Mouse (Mus musculus) macrophage (primary cell): ENCODE results near the gene Erc2. TPM values are rescaled to one million over a fixed set of nuclear protein-coding genes. Genes with fewer than 3 reads are reported as not detected.

ENCODE experiments used
- H3K27ac ChIP-seq: fragments of 350-480 bp; formaldehyde crosslinking; 2 replicates; pipeline ENCODE4 v1.9.0; 2021
- H3K36me3 ChIP-seq: fragments of 350-480 bp; formaldehyde crosslinking; 2 replicates; pipeline ENCODE4 v1.9.0; 2021; ENCODE audit errors: inconsistent target
- H3K4me3 ChIP-seq: fragments of 350-480 bp; formaldehyde crosslinking; 2 replicates; pipeline ENCODE4 v1.9.0; 2021; ENCODE audit errors: inconsistent target
- H3K79me2 ChIP-seq: fragments of 350-480 bp; formaldehyde crosslinking; 2 replicates; pipeline ENCODE4 v1.9.0; 2021; ENCODE audit errors: inconsistent target
- WGBS: methylation state at CpG from one replicate; pipeline ENCODE4 v1.1.7; 2026; ENCODE audit warnings: inconsistent platforms; ENCODE audit not compliant: missing documents; 5-methylcytosine and 5-hydroxymethylcytosine counted together
- polyA plus RNA-seq: library from polyadenylated mRNA; stranded (reverse); fragments of 250-400 nt; gene quantifications from 3 replicates; pipeline ENCODE4 v1.2.4, GENCODE M21; 2018; ENCODE audit warnings: inconsistent platforms

The Erc2 gene
- polyA plus RNA-seq, 1 experiment from 2014 or later = not detected

DNA sequence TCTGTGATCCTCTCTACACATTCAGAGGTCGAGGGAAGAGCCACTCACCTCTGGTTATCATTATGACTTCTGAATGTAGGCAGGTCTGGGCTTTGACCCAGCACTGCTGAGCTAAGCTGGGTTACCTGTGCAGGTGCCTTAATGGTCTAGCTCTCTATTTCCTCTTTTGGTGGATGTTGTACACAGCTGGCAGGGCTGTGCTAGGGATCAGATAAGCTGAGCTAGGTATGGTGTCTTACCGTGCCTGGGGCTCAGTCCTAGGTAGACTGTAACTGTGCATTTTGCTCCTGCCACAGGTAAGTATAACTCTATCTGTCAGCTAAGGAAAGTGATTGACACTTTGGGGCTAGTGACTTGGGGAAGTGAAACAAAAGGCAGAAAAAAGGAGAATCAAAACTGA lies 701.0 kb downstream of the Erc2 start:
- no peaks in the 10 kb centered on the region for H3K36me3 ChIP-seq
- no peak overlapping the region for H3K27ac ChIP-seq
- no peak overlapping the region for H3K4me3 ChIP-seq
- no peaks in the 10 kb centered on the region for H3K79me2 ChIP-seq
- WGBS = 54% methylated on average over 2 of the region's 2 CpGs

DNA sequence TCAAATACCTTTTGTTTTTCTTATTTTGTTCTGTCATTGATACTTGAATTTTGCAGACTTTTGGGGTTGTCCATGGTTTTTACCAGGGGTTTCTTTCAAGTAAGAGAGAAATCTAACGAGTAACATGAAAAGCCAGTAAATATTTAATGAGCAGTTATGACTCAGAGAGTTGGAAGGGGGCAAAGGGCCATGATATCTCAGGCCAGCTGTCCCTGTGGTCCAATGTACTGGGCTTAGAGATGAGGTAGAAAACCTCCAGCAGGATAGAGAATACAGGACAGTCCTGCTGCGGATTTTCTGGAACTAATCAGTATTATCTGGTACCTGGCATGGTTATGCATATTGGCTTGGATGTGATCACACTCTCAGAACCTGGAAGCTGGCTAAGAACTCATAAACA lies 701.5 kb downstream of the Erc2 start:
- Histone ChIP-seq H3K36me3 (no peaks in the 10 kb centered on the region), H3K4me3 (no peak overlapping the region), H3K79me2 (no peaks in the 10 kb centered on the region), H3K27ac (no peak overlapping the region)
- 82% methylated on average over 2 of the region's 2 CpGs for WGBS

DNA sequence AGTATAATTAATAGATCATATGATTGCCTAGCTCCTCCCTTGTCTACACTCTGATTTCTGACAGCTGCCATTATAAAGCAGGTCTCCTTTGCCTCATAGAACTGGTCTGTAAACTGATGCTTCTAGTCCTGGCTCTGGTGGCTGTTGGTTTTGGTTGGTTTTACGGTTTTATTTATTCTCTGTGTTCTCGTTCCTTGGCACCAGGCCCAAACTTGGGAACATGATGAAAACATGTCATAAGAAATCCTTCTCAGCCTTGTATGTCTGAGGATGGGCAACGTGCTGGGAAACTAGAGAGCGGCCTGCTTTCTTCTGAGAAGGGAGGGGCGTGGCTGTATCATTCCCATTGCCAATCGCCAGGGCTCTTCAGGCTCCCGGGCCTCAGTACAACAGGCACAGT lies 704.2 kb downstream of the Erc2 start:
- H3K4me3 ChIP-seq = no peak overlapping the region
- WGBS = 89% methylated on average over 7 of the region's 7 CpGs
- no peak overlapping the region for H3K27ac ChIP-seq
- H3K36me3 ChIP-seq = no peaks in the 10 kb centered on the region
- H3K79me2 ChIP-seq = no peaks in the 10 kb centered on the region

DNA sequence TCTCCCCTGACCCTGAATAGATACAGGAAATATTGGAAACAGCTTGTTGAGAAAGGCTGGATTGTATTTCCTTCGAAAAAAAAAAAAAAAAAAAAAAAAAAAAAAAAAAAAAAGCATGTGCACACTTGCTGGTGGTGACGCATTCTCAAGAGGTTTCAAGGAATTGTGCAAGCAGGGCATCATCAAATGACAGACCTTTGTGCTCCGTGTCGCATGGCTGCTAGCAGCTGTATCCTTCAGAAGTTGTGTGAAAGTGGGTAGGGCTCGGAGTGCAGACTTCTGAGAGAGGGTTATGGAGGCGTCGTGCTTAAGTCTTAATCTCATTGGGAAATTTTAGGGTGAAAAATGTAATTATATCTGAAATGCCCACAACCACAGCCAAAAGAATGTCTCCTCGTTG lies 706.3 kb downstream of the Erc2 start:
- Histone ChIP-seq H3K27ac (no peak overlapping the region), H3K36me3 (no peaks in the 10 kb centered on the region), H3K79me2 (no peaks in the 10 kb centered on the region), H3K4me3 (no peak overlapping the region)
- WGBS = 59% methylated on average over 4 of the region's 8 CpGs

DNA sequence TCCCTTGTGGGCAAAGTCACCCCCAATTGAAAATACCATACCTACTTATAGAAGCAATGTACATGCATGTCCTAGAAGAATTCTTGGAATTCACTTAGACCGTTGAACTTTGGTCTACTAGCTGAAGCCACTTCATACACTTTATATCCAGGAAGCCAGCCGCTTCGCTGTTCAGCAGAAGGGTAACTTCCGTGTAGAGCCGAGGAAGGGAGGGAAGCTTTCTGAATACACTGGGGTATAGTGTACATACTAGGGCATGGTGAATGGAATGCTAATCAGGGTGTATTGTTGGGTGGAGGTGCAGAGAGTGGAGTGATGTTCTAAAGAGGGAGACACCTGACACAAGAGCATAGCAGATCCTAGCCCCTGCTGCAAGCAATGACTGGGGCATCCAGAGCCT lies 708.9 kb downstream of the Erc2 start:
- Histone ChIP-seq H3K4me3 (no peak overlapping the region), H3K79me2 (no peaks in the 10 kb centered on the region), H3K36me3 (no peaks in the 10 kb centered on the region), H3K27ac (no peak overlapping the region)
- WGBS = 91% methylated on average over 5 of the region's 5 CpGs

DNA sequence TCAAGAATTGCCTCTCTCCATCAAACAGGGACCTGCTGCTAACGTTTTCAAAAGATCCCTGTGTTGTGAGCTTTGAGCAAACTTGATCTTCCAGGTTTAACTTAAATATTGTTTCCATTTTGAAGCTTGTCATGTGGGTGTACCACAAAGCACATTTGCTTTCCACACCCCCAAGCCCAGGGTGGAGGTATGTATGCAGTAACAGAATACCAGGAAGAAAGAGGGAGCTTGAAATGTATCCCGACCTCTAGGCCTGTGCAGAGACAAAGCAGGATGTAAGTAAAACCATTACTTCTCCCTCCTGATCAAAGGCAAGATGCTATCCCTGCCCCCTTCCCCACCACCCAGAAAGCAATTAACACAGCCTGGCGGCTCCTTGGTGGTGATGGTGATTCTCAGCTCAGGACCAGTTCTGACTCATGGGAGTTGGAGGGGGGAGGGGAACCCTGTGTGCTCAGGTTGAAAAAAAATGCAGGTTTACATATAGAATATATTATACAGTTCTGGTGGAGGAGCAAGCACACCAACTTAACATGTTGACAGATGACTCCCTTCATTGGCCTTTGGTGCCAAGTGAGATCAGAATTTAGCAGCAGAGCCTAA lies 710.2 kb downstream of the Erc2 start:
- no peaks in the 10 kb centered on the region for H3K36me3 ChIP-seq
- WGBS = 57% methylated on average over 3 of the region's 3 CpGs
- no peak overlapping the region for H3K4me3 ChIP-seq
- H3K79me2 ChIP-seq = no peaks in the 10 kb centered on the region
- H3K27ac ChIP-seq = no peak overlapping the region

DNA sequence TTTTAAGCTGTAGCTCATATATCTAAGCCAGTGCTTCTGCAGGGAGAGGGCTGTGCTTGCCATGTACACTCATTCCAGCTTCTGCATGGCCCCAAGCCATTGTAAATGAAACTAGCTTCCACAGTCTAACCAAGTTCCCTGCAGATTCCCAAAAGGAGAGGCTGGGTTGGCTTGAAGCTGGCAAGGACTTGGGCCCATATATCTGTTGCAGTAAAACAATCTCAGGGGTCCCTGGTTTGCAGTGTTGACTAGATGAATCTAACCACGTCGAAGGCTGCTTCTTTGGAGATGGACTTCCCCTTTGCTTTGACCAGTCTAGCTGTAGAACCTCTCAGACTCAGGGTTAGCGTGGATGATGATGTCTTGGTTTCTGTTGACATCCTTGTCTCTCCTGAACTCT lies 716.9 kb downstream of the Erc2 start:
- H3K4me3 ChIP-seq = no peak overlapping the region
- WGBS = 86% methylated on average over 3 of the region's 3 CpGs
- H3K79me2 ChIP-seq = no peaks in the 10 kb centered on the region

DNA sequence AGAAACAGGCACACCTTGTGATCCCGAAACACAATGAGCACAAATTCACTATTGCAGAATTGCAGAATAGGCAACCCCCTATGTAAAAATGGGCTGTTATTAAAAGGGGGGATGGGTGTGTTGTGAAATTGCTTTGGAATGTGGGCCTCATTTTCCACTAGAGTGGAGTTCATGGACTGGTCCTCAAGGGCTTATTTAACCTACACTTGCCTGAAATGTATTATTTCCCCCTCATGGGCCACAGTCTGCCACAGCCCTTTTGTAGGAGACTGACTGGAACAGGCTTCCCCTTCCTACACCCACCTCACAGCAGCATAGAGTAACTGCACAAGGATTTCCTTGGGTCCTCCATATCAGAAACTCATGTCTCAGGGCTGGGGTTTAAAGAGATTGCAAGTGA lies 726.9 kb downstream of the Erc2 start:
- no peaks in the 10 kb centered on the region for H3K36me3 ChIP-seq
- H3K27ac ChIP-seq = no peak overlapping the region
- H3K4me3 ChIP-seq = no peak overlapping the region
- 100% methylated on average over 1 of the region's 1 CpGs for WGBS
- H3K79me2 ChIP-seq = no peaks in the 10 kb centered on the region

More for the DNA sequence above, 716.9 kb downstream of the Erc2 start:
- Histone ChIP-seq H3K27ac (no peak overlapping the region), H3K36me3 (no peaks in the 10 kb centered on the region)

DNA sequence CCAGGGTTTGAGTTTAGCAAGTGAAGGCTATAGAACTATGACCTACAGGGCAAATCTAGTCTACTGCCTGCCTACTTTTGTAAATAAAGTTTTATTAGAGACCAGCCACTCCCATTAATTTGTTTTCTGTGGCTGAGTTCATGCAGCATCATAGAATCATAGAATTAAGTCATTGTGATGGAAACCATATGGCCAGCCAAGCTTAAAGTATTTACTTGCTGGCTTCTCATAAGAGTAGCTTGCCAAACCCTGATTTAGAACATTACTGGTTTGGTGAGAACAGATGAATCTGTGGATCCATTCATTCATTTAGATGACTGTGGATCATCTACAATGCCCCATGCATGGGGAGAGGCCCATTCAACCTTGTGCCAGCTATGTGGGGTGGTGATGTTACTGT lies 733.8 kb downstream of the Erc2 start:
- no peak overlapping the region for H3K4me3 ChIP-seq
- no peaks in the 10 kb centered on the region for H3K79me2 ChIP-seq
- H3K27ac ChIP-seq = no peak overlapping the region
- H3K36me3 ChIP-seq = no peaks in the 10 kb centered on the region

DNA sequence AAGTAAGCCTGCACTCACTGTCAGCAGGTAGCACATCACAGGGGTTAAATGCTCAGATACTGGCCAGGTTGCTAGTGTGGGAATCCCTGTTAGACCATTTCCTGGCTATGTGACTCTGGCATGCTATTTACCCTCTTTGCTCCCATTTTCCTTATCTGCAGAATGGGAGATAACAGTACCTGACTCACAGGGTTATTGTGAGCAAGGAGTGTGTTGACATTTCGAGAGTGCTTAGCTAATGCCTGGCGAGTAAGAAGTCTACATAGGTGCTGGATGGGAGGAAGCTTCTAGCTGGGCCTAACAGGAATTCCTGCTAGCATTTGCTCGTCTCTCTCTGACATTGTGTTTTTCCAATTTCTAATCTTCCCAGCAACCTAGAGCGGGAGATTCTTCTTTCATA lies 737.3 kb downstream of the Erc2 start:
- H3K4me3 ChIP-seq = no peak overlapping the region
- no peak overlapping the region for H3K27ac ChIP-seq
- no peaks in the 10 kb centered on the region for H3K79me2 ChIP-seq
- WGBS = 82% methylated on average over 4 of the region's 4 CpGs
- no peaks in the 10 kb centered on the region for H3K36me3 ChIP-seq

DNA sequence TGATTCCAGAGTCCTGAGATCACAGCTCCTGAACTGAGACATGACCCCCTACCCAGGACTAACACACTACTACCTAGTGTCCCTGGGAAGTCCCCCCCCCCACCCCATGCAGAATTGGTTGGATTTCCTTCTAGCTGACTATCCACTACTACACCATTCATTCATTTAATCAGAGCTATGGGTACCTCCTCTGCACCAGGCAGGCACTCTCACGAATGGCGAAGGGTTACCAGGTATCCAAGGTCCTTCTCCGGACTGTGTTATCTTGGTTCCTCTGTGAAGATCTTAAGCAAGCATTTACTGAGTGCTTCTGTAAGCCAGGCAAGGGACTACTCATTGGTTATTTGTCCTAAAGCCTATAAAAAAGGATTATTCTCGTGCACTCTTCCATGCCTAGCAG lies 737.8 kb downstream of the Erc2 start:
- 74% methylated on average over 4 of the region's 4 CpGs for WGBS
- no peaks in the 10 kb centered on the region for H3K79me2 ChIP-seq
- no peaks in the 10 kb centered on the region for H3K36me3 ChIP-seq

DNA sequence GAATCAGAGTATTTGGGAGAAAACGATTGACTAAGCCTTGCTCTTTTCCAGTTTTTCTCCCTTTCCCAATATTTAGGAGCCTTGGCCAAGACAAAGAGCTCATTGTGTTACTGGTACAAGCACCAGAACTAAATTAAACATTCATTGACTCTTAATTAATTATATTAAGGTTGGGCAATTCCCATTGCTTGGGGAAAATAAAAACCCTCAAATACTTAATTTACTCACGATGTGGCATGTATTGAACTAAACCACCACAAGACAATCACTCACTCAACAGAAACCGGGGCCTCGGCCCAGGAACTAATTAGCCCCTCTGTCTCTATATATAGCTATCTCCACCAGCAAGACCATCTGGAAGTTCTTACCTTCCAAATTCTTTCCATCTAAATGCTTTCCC lies 740.1 kb downstream of the Erc2 start:
- H3K4me3 ChIP-seq = no peak overlapping the region
- no peak overlapping the region for H3K27ac ChIP-seq
- no peaks in the 10 kb centered on the region for H3K79me2 ChIP-seq
- H3K36me3 ChIP-seq = no peaks in the 10 kb centered on the region
- 97% methylated on average over 4 of the region's 4 CpGs for WGBS

More for the DNA sequence above, 737.8 kb downstream of the Erc2 start:
- H3K27ac ChIP-seq = no peak overlapping the region
- H3K4me3 ChIP-seq = no peak overlapping the region

DNA sequence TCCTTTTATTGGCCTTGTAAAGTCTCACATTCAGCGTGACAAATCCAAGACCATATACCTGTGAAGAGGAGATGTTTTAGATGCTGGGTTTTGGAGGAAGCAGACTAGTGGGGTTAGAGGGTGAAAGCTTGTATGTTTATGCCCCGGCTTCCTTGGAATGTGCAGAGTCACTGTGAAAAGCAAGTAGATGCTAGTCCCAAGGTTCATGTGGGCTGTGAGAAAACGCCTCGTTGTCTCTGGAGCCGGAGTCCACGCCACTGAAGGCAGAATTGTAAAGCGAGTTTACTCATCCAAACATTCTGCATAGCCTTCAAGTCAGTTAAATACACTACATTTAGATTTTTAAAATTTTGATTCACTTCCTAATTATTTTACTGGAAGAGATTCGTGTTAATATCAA lies 748.5 kb downstream of the Erc2 start:
- Histone ChIP-seq H3K79me2 (no peaks in the 10 kb centered on the region), H3K27ac (no peak overlapping the region), H3K4me3 (no peak overlapping the region), H3K36me3 (no peaks in the 10 kb centered on the region)
- WGBS = 36% methylated on average over 8 of the region's 8 CpGs

DNA sequence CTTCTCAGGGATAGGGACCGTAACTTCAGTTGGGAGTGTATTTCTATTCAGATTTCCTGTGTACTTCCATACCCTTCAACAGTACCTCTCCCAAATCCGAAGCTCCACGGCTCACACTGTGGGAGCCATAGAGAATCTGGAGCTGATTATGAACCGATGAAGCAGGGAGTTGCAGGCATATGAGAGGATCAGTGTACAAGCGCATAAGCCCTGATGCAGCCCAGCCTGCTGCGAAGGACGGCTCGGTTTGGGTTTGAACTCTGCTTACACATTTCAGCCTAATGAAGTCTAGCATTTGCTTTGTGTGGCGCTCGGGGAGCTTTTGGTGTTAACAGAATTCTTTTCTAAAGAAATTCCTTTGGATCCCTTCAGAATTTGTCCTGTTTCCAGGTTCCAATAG lies 749.4 kb downstream of the Erc2 start:
- no peaks in the 10 kb centered on the region for H3K36me3 ChIP-seq
- H3K4me3 ChIP-seq = no peak overlapping the region
- H3K27ac ChIP-seq = no peak overlapping the region
- 90% methylated on average over 10 of the region's 10 CpGs for WGBS
- H3K79me2 ChIP-seq = no peaks in the 10 kb centered on the region

DNA sequence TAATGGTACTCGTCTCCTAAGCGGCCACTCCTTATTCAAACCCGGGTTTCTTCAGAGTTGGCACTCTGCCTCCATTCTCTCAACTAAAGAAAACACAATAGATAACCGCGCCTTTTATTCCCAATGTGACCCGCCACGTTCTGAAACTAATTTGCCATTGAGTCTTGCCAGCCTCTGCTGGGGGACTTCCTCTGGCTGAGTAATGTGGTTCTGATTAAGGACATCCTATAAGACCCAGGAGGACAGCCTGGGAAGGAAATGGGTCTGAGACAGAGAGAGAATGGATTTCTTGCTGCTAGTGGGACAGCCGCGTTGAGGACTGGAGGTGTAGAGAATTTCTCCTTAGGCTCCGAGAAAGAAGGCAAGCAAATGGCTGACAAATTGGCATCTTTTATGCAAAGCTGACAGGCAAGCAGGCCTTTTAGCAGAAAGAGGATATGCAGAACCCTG lies 753.4 kb downstream of the Erc2 start:
- H3K4me3 ChIP-seq = no peak overlapping the region
- H3K36me3 ChIP-seq = no peaks in the 10 kb centered on the region
- H3K79me2 ChIP-seq = no peaks in the 10 kb centered on the region
- H3K27ac ChIP-seq = no peak overlapping the region
- WGBS = 33% methylated on average over 10 of the region's 10 CpGs

DNA sequence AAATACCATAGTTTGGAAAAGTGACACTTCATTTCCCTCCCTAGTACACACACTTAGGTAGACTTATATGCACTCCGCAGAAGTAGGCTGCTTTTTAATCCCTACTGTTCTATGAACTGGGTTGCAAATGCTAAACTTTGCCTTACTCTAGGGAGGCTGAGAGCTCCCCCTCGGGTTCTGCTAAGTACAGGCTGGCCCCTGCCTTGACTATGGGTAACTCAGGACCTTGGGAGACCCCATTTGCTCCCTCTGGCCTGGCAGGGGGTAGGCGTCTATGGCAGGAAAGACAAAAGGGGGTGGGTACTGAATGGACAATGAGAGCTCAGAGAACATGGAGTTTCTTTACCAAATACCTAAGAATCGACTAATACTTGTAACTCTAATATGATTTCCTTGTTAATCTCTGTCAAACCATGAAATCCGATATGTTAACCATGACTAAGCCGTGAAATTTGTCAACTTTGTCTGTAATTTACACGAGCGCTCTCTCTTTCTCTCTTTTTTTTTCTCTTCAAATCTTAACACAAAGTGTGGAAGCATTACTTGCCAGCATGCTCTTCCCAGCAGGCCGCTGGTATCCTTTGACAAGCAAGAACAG lies 754.1 kb downstream of the Erc2 start:
- Histone ChIP-seq H3K27ac (no peak overlapping the region), H3K79me2 (no peaks in the 10 kb centered on the region), H3K36me3 (no peaks in the 10 kb centered on the region), H3K4me3 (no peak overlapping the region)
- WGBS = 78% methylated on average over 9 of the region's 9 CpGs
